Mouse (Mus musculus) cerebellum, postnatal 10 days (tissue): Measurements from ENCODE around the gene Ap5m1.

Experiments
- DNase-seq, 2 experiments: peaks; one replicate each; pipeline ENCODE4 v3.0.0; 2021; ENCODE audit warnings: mixed read lengths in 2 of 2

The Ap5m1 gene

DNA sequence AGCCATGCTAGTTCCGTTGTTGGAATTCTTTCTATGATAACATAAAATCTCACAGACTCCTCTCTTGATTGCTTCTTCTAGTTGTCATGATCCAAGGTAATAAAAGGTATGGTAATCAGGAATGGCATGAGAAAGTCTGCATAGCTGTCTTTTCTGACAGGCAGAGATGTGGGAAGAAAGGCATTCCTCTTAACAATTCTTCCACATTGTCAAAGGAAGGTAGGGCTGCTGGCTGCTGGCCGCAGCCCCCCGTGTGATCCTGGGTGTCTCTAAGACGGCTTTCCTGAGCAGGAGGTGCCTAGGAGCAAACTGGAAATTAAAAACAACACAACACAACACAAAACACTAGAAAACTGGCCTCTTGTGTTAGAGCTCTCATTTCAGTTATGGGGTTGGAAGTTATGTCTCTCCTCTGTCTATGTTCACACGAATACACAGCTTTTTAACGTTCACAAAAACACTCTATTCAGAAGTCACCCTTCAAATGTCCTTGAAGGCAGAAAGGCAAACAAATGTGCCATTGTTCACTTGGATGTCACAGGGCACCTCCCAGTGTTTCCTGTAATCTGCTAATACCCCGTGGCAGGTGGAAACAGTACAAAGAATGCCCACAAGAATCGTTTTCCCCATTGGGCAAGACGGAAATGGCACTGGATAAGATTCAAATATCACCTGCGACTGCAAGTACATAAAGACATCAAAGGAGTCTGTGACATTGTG, 62.8 kb downstream of the Ap5m1 start:
- no peak for DNase-seq

DNA sequence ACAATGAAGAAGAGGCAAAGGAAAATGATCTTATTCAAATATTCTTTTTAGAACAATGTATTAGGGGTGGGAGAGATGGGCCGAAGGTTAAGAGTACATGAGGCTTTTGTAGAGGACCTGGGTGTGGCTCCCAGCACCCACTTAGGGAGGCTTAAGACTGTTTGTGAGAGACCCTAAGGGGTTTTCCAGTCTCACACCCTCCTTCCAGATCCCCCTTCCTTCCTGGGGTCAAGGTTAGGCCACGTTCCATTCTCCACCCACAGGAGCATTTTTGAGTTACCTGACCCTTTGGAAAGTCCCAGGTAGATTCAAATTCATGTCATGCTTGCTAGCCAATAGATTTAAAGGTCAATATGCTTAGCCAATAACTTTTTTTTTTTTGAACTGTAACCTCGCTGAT, 66.5 kb downstream of the Ap5m1 start:
- no peak for DNase-seq

DNA sequence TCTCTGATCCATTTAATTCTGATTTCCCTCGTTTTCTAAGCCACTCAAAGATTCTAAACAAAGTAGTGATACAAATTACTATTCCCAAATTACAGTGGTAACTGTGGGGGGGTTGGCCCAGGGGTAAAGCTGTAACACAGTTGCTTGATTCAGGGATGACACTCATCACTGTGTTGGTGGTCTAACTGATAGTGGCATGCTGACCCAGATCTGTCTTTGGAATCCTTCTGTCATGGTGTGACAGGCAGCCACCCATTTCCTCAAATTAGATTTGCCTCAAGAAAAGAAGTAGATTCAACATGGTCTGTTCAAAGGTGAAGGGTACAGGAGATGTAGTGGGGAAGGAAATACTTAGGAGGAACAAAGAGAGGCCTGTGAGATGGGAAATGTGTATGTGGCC, 72.3 kb downstream of the Ap5m1 start:
- DNase-seq: no peak

DNA sequence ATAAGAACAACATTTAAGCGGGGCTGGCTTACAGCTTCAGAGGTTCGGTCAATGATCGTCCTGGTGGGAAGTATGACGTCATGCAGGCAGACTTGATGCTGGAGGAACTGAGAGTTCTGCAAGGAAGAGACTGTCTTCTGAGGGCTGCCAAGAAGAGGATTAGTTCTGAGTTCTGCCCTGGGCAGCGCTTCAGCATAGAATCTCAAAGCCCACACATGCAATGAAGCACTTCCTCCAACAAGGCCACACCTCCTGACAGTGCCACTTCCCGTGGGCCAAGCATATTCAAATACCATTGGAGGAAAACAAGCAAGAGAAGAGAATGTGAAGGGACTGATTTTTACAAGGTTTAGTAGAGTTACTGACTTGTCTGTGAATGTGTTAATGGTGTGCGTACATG, 74.9 kb downstream of the Ap5m1 start:
- no peak for DNase-seq
